Mouse (Mus musculus): Measurements from ENCODE around the gene Impdh1.

DNA sequence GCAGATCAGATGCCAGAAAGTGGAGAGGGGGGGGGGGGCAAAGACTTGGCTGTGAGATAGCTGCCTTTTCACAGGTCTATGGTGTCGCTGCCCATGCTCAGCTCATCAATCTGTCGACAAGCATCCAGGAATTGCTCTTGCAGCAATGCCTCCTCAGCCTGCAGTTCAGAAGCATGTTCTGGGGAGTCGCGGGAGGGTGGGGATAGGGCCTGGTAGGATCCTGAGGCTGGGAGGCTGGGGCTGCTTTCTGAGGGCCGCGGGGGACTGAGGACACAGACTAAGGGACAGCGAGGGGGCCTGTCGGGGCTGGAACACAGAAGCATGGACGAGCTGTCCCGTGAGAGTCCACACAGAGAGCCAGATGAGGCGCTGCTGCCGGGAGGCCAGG lies 46.5 kb downstream of the Impdh1 start:
- TF ChIP-seq CTCF (IDR thresholded peaks at IDR 0.05; ENCODE audit: low read depth) (no peak), EP300 (IDR thresholded peaks at IDR 0.05; ENCODE audit: low read depth) (no peak)
